Mouse (Mus musculus): Measurements from ENCODE around the gene Kdelr3.

DNA sequence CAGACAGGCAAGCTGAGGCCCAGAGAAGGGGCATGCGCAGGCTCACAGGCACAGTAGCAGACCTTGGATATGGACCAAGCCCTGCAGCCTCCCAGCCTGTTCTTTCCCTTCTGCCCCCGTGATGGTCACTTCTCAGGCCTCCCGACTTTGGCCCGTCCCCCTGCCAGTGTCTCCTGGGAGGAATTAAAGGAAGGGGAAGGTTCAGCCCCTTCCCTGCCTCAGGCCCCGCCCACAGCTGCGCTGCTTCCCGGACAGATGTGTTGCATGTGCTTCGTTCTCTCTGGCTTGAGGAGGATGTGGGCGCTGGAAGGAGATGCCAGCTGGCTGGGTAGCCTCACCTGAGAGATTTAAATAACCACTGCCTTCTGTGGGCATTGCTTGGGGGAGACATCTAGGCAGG, 2.3 kb upstream of the Kdelr3 start:
- TF ChIP-seq CTCF (IDR thresholded peaks at IDR 0.05; ENCODE audit: insufficient read depth, low read depth, low read length) (no peak), POLR2A (IDR thresholded peaks at IDR 0.05; ENCODE audit: insufficient read depth, low read depth, low read length) (no peak)
